Mouse (Mus musculus): ENCODE results near the gene Gm26727.
A peak's percentile ranks its signal among the peaks of the same experiment; 100 is the strongest.
"Not testable (repeated sequence)": the region's sequence is repeated elsewhere in the genome, so short reads cannot be mapped to it uniquely, and the experiment has no call there.

Gene Gm26727

DNA sequence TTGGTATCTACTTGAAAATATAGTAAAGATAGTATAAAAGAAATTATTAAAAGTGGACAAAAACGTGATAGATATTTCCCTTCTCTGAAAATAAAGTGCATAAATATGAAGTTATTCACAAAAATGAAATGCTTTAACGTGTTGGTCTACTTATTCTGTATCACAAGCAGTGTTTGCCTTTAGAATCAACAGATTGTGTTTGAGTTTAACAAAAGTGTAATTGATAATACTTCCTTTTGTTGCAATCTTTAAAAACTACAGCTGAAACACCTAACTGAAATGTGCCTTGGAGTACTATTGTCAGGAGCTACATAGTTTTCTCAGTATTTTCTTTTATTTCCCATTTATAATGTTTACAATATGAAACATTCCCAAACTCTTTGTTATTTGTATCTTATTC is at the start of gene Gm26727:
Gene Gm26727, minus strand, starts transcription at position 101 of the 400 bp plus-strand sequence.
- no peak for DNase-seq (ENCODE audit: low read depth)

DNA sequence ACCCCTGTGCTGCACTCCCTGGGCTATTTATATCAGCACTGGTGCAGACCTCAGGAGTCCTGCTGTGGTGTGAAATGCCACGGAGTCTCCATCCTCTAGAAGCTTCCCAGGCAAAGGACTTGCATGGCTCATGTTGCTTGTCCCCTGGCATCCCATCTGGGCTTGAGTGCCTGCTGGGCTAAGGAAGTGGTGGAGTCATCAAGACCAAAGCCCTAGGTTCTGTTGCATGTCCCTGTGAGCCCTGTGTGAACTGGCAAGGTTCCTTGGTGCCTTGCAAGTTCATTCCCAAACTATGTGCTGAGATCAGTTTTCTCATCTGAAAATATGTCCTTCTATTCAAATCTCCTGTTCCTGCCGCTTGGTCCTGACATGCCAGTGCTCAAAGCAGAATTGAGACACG is 48.1 kb upstream of the Gm26727 start:
- no peak for DNase-seq (ENCODE audit: low read depth)

DNA sequence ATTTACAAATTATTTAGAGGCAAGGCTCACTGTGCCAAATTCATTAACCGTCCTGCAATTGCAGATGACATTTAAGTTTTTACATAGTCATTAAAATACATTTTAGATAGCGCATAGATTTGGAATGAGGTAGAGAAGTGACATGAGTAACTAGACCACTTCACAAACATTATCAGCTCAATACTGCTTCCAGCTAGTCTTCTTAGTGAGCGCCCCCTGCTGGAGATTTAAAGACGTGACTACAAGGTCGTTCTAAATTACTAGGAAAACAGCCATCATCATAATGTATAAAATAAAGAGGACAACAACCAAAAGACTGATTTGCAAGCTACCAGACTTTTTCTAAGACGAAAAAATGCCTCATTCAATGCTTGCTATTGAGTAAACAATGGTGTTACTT is 44.8 kb upstream of the Gm26727 start:
- peak; percentile 67 for DNase-seq (ENCODE audit: low read depth)

DNA sequence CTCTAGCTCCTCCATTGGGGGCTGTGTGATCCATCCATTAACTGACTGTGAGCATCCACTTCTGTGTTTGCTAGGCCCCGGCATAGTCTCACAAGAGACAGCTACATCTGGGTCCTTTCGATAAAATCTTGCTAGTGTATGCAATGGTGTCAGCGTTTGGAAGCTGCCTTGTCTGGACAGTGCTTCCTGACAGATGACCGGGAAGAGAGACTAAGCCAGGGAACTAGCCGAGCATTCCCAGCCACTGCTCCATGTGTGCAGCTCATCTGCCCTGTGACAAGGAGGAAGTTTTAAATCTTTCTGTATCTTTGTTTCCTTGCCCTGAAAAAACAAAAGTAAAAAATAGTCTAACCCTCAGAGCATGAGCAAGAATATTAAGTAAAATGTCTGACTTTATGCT is 37.0 kb upstream of the Gm26727 start:
- DNase-seq (ENCODE audit: low read depth): not testable (repeated sequence)

DNA sequence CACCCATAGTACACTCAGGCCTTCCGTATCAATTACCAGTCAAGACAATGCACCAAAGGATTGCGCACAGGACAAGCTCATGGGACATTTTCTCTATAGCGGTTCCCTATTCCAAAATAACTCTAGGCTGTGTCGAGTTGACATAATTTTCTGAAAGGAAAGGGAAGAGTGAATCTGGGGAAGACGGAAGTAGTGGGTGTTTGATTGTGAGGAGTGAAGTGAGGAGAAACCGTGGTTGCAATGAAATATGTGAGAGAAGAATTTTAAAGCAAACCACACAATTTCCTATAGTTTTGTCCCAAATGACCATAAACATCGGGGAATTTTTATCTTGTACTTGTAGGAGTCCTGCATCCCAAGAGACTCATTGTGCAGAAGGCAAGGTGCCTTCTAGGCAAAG is 34.1 kb upstream of the Gm26727 start:
- DNase-seq (ENCODE audit: low read depth): no peak

DNA sequence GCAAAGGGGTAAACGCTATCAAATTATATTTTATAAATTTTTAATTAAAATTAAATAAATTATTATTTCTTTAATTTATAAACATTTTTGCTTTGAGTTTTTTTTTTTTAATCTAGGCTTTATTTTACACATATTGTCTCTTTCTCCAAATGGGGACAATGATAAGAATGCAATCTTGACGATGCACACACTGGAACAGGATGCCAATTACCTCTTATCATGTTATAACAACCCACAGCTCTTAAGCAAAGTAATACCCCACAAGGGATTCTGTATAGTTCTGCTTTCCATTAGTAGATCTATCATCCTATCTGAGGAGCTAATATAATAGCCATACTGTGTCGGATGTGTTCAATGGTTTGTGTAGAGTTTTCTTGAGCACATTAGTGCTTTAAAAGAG is 27.9 kb upstream of the Gm26727 start:
- DNase-seq (ENCODE audit: low read depth): no peak

DNA sequence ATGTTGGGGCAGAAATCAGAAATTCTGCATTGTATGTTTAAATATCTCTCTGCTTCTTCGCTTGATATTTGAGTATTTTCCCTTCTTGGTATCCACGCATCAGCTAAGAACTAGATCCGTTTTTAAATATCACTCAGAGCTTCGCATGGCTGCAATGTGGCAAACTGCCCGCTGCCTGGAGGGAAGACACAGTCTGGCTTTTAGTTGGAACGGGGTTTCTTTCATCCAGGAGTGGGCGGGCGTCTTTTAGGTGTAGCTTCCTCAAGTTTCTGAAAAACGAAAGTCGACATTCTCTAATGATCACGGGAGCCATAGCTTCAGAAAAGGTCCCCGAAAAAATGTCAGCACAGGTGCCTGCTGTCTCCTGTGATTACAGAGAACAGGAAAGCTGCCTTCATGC is 14.2 kb upstream of the Gm26727 start:
- DNase-seq (ENCODE audit: low read depth): peak; percentile 20

DNA sequence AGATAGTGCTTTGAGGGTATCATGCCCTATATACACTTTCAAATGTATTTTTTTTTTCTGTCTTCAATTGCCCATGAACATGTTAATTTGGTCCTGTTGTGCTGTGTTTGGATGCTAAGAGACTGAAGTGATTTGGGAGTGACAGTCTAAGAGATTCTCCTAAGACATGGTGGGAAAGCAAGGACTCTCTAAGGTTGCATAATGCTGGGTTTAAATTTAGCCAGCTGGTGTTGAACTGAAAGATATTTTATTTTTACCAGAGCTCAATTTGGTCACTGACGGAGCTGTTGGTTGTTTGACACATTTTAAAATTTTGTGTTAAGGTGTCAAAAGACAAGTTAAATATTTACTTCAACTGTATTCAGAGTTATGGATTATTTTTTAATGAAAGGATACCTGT is 13.8 kb upstream of the Gm26727 start:
- DNase-seq (ENCODE audit: low read depth): no peak

DNA sequence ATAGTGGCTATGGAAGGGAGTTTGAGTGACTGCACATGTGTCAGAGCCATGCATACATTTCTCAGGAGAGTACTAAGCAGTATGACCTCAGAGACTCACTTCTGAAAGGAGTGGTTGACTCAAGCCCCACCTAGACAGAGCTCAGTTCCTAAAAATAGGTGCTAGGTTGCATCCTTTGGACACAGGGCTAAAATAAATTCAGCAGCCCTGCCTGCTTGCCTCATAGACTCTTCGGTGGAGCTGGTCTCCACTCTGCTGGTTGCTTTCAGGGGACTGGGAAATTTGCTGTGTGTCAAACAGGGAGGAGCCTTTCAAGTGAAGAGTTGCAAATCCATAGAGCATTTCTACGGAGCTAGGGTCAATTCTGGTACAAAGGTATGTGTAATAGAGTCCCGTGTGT is 12.8 kb upstream of the Gm26727 start, which contains the start of gene Xirp2:
Gene Xirp2, plus strand, starts transcription at position 223 of the 400 bp plus-strand sequence.
- DNase-seq (ENCODE audit: low read depth): no peak

DNA sequence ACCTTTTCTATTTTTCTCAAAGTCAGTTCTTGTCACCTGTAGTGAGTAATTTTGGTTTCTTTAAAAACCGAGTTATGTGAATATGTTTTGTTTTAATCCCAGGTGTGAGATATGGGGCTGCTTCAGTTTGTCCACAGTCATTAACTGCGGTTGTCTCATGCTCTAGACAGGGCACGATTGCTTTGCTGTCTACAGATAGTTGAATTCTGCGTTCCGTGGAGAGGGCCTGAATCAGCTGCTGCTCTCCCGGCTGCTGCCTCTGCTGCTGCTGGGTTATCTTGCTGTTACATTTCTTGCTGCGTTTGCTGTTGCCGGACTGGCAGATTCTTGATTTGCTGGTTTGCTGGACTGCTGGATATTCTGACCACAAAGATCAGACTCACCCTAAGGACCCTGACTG is 5.3 kb upstream of the Gm26727 start:
- DNase-seq (ENCODE audit: low read depth): no peak

DNA sequence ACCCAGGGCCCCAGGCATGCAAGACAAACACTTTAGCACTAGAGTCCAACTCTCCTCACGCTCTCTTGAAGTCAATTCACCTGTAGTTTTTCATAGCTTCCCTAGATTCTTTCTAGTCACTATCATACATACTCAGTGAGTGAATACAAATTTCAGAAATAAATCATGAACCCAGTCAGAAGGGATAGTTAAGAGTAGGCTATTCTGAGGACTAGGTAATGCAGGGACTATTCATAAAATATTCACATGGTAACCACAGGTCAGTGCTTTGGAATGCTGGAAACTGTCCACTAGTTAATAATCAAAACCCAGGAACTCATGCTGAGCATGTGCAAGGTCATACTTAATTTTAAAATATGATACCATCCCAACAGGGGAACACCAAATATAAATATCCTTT is 10.2 kb downstream of the Gm26727 start:
- DNase-seq (ENCODE audit: low read depth): no peak

DNA sequence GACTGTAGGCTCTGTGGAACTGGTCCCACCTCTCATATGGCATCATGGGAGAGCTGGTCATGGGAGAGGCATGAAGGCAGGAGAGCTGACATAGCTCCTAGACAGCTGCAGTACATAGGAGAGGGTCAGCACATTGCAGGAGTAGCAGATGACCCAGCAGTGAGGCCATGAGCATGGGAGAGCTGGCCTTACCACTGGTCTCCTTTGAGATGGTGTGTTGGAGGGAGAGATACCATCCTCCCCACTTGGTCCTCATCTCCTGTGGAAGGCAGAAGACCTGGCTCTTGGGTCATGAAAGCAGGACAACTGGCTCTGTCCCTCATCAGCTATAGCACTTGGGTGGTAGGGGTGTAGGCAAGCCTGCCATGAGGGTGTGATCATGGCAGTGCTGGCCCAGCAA is 12.1 kb downstream of the Gm26727 start:
- DNase-seq (ENCODE audit: low read depth): no peak

DNA sequence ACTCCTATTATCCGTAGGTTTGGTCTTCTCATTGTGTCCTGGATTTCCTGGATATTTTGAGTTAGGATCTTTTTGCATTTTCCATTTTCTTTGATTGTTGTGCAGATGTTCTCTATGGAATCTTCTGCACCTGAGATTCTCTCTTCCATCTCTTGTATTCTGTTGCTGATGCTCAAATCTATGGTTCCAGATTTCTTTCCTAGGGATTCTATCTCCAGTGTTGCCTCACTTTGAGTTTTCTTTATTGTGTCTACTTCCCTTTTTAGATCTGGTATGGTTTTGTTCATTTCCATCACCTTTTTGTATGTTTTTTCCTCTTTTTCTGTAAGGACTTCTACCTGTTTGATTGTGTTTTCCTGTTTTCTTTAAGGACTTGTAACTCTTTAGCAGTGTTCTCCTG is 19.6 kb downstream of the Gm26727 start, which contains the start of gene Gm21830:
Gene Gm21830, plus strand, starts transcription at position 301 of the 400 bp plus-strand sequence.
- not testable (repeated sequence) for DNase-seq (ENCODE audit: low read depth)
